Mouse (Mus musculus): ENCODE results near the gene Arfgap3.
"Not testable (repeated sequence)": the region's sequence is repeated elsewhere in the genome, so short reads cannot be mapped to it uniquely, and the experiment has no call there.

DNA sequence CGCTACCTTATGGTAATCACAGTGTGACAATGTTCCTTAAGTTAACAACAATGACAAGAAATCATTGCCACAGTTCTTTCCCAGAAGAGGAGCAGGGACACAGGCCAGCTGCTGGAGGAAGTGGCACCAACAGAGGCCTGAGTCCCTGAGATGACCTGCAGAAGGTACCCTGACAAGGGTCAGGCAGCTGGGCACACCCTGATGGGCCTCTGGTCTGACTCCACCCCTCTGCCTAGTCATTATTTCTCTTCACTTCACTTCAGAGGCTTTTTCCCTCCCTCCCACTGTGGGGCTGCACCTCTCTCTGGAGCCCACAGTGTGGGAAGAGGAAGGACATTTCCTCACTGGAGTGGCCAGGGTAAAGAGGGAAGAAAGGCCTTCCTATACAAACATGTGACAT lies 12.8 kb upstream of the Arfgap3 start:
- not testable (repeated sequence) for TF ChIP-seq POLR2A (IDR thresholded peaks at IDR 0.05; ENCODE audit: insufficient read length, low read depth); MYOD1 (IDR thresholded peaks at IDR 0.05; ENCODE audit: control insufficient read depth in 1 of 3, insufficient read length in 2 of 3, low read depth in 2 of 3); SRF (IDR thresholded peaks at IDR 0.05; ENCODE audit: control insufficient read depth, insufficient read length, low read depth); POLR2AphosphoS2 (IDR thresholded peaks at IDR 0.05; ENCODE audit: insufficient read length, low read depth); CEBPB (IDR thresholded peaks at IDR 0.05; ENCODE audit: insufficient read depth, poor library complexity, severe bottlenecking); TCF12 (IDR thresholded peaks at IDR 0.05; ENCODE audit: insufficient read depth, poor library complexity, severe bottlenecking); USF1 (IDR thresholded peaks at IDR 0.05; ENCODE audit: low read depth); MAX (IDR thresholded peaks at IDR 0.05; ENCODE audit: low read depth)
